Mouse (Mus musculus) CH12.LX (cell line): ENCODE results near the gene Slc12a7.

Experiments used
- JUN ChIP-seq: IDR thresholded peaks from 2 replicates; pipeline ENCODE4 v1.6.1; 2011; ENCODE audit warnings: low read depth, mild to moderate bottlenecking, low read length, improper control_type of control experiment, moderate library complexity; ENCODE audit not compliant: insufficient read depth
- MEF2A ChIP-seq: IDR thresholded peaks from 2 replicates; pipeline ENCODE4 v1.6.1; 2014; ENCODE audit warnings: low read depth, mild to moderate bottlenecking, inconsistent platforms, low read length, improper control_type of control experiment, borderline replicate concordance
- NRF1 ChIP-seq: IDR thresholded peaks from 2 replicates; pipeline ENCODE4 v1.6.1; 2014; ENCODE audit warnings: low read depth, mild to moderate bottlenecking, inconsistent platforms, low read length, improper control_type of control experiment, moderate library complexity
- POLR2A ChIP-seq: IDR thresholded peaks from 2 replicates; pipeline ENCODE4 v1.6.1; 2011; ENCODE audit warnings: low read depth, mild to moderate bottlenecking, improper control_type of control experiment, low read length
- POLR2AphosphoS2 ChIP-seq: IDR thresholded peaks from 2 replicates; pipeline ENCODE4 v1.6.1; 2011; ENCODE audit warnings: low read depth, low read length, improper control_type of control experiment
- RAD21 ChIP-seq: IDR thresholded peaks from 2 replicates; pipeline ENCODE4 v1.6.1; 2011; ENCODE audit warnings: low read depth, mild to moderate bottlenecking, low read length, improper control_type of control experiment, moderate library complexity
- SMC3 ChIP-seq: IDR thresholded peaks from 2 replicates; pipeline ENCODE4 v1.6.1; 2011; ENCODE audit warnings: low read depth, low read length, improper control_type of control experiment
- UBTF ChIP-seq: IDR thresholded peaks from 2 replicates; pipeline ENCODE4 v1.6.1; 2012; ENCODE audit warnings: low read depth, mild to moderate bottlenecking, inconsistent platforms, low read length, improper control_type of control experiment, moderate library complexity
- ZC3H11A ChIP-seq: IDR thresholded peaks from 2 replicates; pipeline ENCODE4 v1.6.1; 2012; ENCODE audit warnings: low read depth, mild to moderate bottlenecking, inconsistent platforms, low read length, improper control_type of control experiment

GRCm38 (mm10) chr13:73773519-73774205 is 40.8 kb downstream of the Slc12a7 start:
- TF ChIP-seq JUN (no peak), ZC3H11A (no peak), RAD21 (no peak), NRF1 (no peak), MEF2A (no peak), POLR2A (no peak), POLR2AphosphoS2 (no peak), SMC3 (no peak), UBTF (no peak)
